Mouse (Mus musculus) lung, adult 10 weeks (tissue): ENCODE measurements around the gene Med6. TPM values are rescaled to one million over a fixed set of nuclear protein-coding genes. Genes with fewer than 3 reads are reported as not detected.

Source experiments
- polyA plus RNA-seq: library from polyadenylated mRNA; stranded (reverse); fragments of 350-450 nt; fragmentation: Illumina TruSeq; extraction: RNeasy Lipid Tissue Mini Kit (QIAGEN cat#74804); gene quantifications from one replicate; pipeline ENCODE4 v1.2.3, GENCODE M21; 2014; ENCODE audit warnings: low read depth, low replicate concordance; ENCODE audit not compliant: insufficient read depth

Gene Med6
- polyA plus RNA-seq, result 35.9 TPM

GRCm38 (mm10) chr12:81594902-81595671 lies at the start of gene Med6:
TSS of gene Med6 (minus strand) at chr12:81595008.

GRCm38 (mm10) chr12:81630915-81631660 lies 36.3 kb upstream of the Med6 start, which contains the start of gene Ttc9:
TSS of gene Ttc9 (plus strand) at chr12:81631249.

GRCm38 (mm10) chr12:81568374-81568773 lies 26.4 kb downstream of the Med6 start, which contains the start of gene Adam21:
TSS of gene Adam21 (minus strand) at chr12:81568474.

GRCm38 (mm10) chr12:81532316-81533028 lies 62.3 kb downstream of the Med6 start, which contains the start of the genes Gm20498 and Synj2bp:
TSS of gene Gm20498 (minus strand) at chr12:81532905.
TSS of gene Synj2bp (minus strand) at chr12:81532911.

Other genes with a start within 250 kb of the Med6 start
- gene Gm4787, start 215.5 kb downstream of the Med6 start, polyA plus RNA-seq, result 0.27 TPM
- 0.35 TPM for gene Adam4, start 173.1 kb downstream of the Med6 start, polyA plus RNA-seq
- gene Cox16, start 109.9 kb downstream of the Med6 start, polyA plus RNA-seq, result 125 TPM
- gene Gm20498, start 62.1 kb downstream of the Med6 start, polyA plus RNA-seq, result 8.6 TPM
- 24.3 TPM for gene Synj2bp, start 62.1 kb downstream of the Med6 start, polyA plus RNA-seq
- gene Adam21, start 26.5 kb downstream of the Med6 start, polyA plus RNA-seq, result not detected
- 12.3 TPM for gene Ttc9, start 36.2 kb upstream of the Med6 start, polyA plus RNA-seq
- gene Map3k9, start 186.2 kb upstream of the Med6 start, polyA plus RNA-seq, result 1.2 TPM